Mouse (Mus musculus) left cerebral cortex, postnatal 14 days (tissue): ENCODE results near the gene Fabp1. TPM values are rescaled to one million over a fixed set of nuclear protein-coding genes. Genes with fewer than 3 reads are reported as not detected.

Experiments
- total RNA-seq, 2 experiments: library from RNA; stranded (reverse); gene quantifications; 2 replicates each; pipeline ENCODE4 v1.2.3; 2021

Fabp1 gene
- total RNA-seq, 2 experiments from 2014 or later, result not detected

Other genes with a start within 250 kb of the Fabp1 start
- gene Foxi3, start 243.3 kb upstream of the Fabp1 start, total RNA-seq, result not detected
- gene Thnsl2, start 55.4 kb upstream of the Fabp1 start, total RNA-seq, result 1 to 10 TPM; 2.5 to 2.6 TPM
- 10 to 100 TPM; 14.2 to 15.0 TPM for gene Krcc1, start 71.8 kb downstream of the Fabp1 start, total RNA-seq
- 1 to 10 TPM; 2.0 to 3.1 TPM for gene Smyd1, start 122.4 kb downstream of the Fabp1 start, total RNA-seq
- not detected for gene Cd8b1, start 123.0 kb downstream of the Fabp1 start, total RNA-seq
- not detected for gene Cd8a, start 173.6 kb downstream of the Fabp1 start, total RNA-seq
- 10 to 100 TPM; 85.1 to 87.0 TPM for gene Rmnd5a, start 240.8 kb downstream of the Fabp1 start, total RNA-seq